Mouse (Mus musculus) forebrain, embryonic 13.5 days (tissue): ENCODE data around the gene Ppef2. TPM values are rescaled to one million over a fixed set of nuclear protein-coding genes. Genes with fewer than 3 reads are reported as not detected.

Experiments used
- ATAC-seq: fragments of 200-750 bp; cut with Nextera tagmentation; 2 replicates; pipeline ENCODE4 v1.8.0; 2017
- H3K27ac ChIP-seq: fragments of 300-500 bp; sonication (generic); 2 replicates; pipeline ENCODE4 v1.5.1; 2015; ENCODE audit warnings: inconsistent platforms, mild to moderate bottlenecking, moderate library complexity
- H3K27me3 ChIP-seq: fragments of 300-500 bp; sonication (generic); 2 replicates; pipeline ENCODE4 v1.6.1; 2015; ENCODE audit warnings: mild to moderate bottlenecking, inconsistent platforms
- H3K36me3 ChIP-seq: fragments of 300-500 bp; sonication (generic); 2 replicates; pipeline ENCODE4 v1.6.1; 2015; ENCODE audit warnings: mild to moderate bottlenecking, inconsistent platforms; ENCODE audit not compliant: poor library complexity, severe bottlenecking
- H3K4me1 ChIP-seq: fragments of 300-500 bp; sonication (generic); 2 replicates; pipeline ENCODE4 v1.6.1; 2015; ENCODE audit warnings: inconsistent platforms
- H3K4me2 ChIP-seq: fragments of 300-500 bp; sonication (generic); 2 replicates; pipeline ENCODE4 v1.6.1; 2015; ENCODE audit warnings: inconsistent platforms, mild to moderate bottlenecking, moderate library complexity
- H3K4me3 ChIP-seq: fragments of 300-500 bp; sonication (generic); 2 replicates; pipeline ENCODE4 v1.5.1; 2015; ENCODE audit warnings: mild to moderate bottlenecking, inconsistent platforms
- H3K9ac ChIP-seq: fragments of 300-500 bp; sonication (generic); 2 replicates; pipeline ENCODE4 v1.6.1; 2015; ENCODE audit warnings: mild to moderate bottlenecking, inconsistent platforms
- H3K9me3 ChIP-seq: fragments of 300-500 bp; sonication (generic); replicated peaks from 2 replicates; pipeline ENCODE4 v1.6.1; 2016; ENCODE audit warnings: inconsistent platforms
- WGBS: fragments of 180-500 bp; shearing (Covaris S2); methylation state at CpG from one replicate; pipeline ENCODE4 v1.1.7; 2015; 5-methylcytosine and 5-hydroxymethylcytosine counted together
- polyA plus RNA-seq: library from polyadenylated mRNA; unstranded; fragments of >200 nt; fragmentation: Nextera tagmentation; extraction: Ambion mirVana; gene quantifications from 2 replicates; pipeline ENCODE4 v1.2.1, GENCODE M21; 2015

Ppef2 gene
- polyA plus RNA-seq, 1 experiment from 2014 or later: not detected

GRCm38 (mm10) chr5:92263761-92264359 is 7.8 kb upstream of the Ppef2 start:
- peak overlapping the region; percentile 54 for H3K27ac ChIP-seq
- no peaks in the 10 kb centered on the region for H3K36me3 ChIP-seq
- no peak overlapping the region for H3K4me3 ChIP-seq
- no peak overlapping the region for H3K4me2 ChIP-seq
- H3K9ac ChIP-seq: no peak overlapping the region
- WGBS: 2% methylated on average over 4 of the region's 4 CpGs
- no peaks in the 10 kb centered on the region for H3K27me3 ChIP-seq
- no peaks in the 10 kb centered on the region for H3K9me3 ChIP-seq
- peak; percentile 90 for ATAC-seq
- H3K4me1 ChIP-seq: peaks cover 14% of the 10 kb centered on the region

DNA sequence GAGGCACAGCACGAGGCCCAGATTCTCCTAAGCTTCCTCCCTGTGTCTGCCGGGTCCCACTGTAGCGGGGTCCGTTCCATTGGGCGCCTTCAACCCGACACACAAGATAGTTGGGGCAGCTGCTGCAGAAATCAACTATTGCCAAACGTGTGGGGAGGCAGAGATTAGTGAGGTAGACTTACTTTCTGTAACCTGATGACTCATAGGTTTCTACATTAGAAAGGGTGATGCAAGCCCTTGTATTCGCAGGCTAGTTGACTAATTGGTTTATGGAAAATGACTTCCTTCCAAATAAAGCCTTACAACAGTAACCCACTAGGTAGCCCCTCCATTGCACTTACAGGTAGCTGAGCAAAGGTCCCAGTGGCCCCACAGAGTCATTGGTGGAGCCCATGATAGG is 6.6 kb upstream of the Ppef2 start:
- no peaks in the 10 kb centered on the region for H3K9me3 ChIP-seq
- no peaks in the 10 kb centered on the region for H3K27me3 ChIP-seq
- H3K27ac ChIP-seq: no peak overlapping the region
- H3K4me2 ChIP-seq: no peak overlapping the region
- H3K4me1 ChIP-seq: peaks cover 14% of the 10 kb centered on the region
- H3K9ac ChIP-seq: no peak overlapping the region
- H3K36me3 ChIP-seq: no peaks in the 10 kb centered on the region
- no peak overlapping the region for H3K4me3 ChIP-seq
- 89% methylated on average over 8 of the region's 8 CpGs for WGBS
- ATAC-seq: no peak

GRCm38 (mm10) chr5:92254476-92254875 is 1.6 kb downstream of the Ppef2 start:
- Histone ChIP-seq H3K9ac (no peak overlapping the region), H3K4me1 (peaks cover 7% of the 10 kb centered on the region)

GRCm38 (mm10) chr5:92252797-92253343 is 3.2 kb downstream of the Ppef2 start:
- no peak overlapping the region for H3K27ac ChIP-seq
- no peaks in the 10 kb centered on the region for H3K36me3 ChIP-seq
- H3K4me1 ChIP-seq: peaks cover 7% of the 10 kb centered on the region
- peak; percentile 75 for ATAC-seq
- no peak overlapping the region; the same call in 1 of the 2 replicates for H3K9ac ChIP-seq
- H3K4me2 ChIP-seq: peak overlapping the region; percentile 46
- H3K27me3 ChIP-seq: no peaks in the 10 kb centered on the region
- no peaks in the 10 kb centered on the region for H3K9me3 ChIP-seq
- H3K4me3 ChIP-seq: peak overlapping the region; percentile 8
- WGBS: 14% methylated on average over 18 of the region's 18 CpGs

More at GRCm38 (mm10) chr5:92254476-92254875, 1.6 kb downstream of the Ppef2 start:
- no peaks in the 10 kb centered on the region for H3K36me3 ChIP-seq
- H3K9me3 ChIP-seq: no peaks in the 10 kb centered on the region
- no peak overlapping the region for H3K27ac ChIP-seq
- no peaks in the 10 kb centered on the region for H3K27me3 ChIP-seq
- ATAC-seq: no peak
- WGBS: 82% methylated on average over 6 of the region's 6 CpGs
- no peak overlapping the region for H3K4me3 ChIP-seq
- no peak overlapping the region for H3K4me2 ChIP-seq

DNA sequence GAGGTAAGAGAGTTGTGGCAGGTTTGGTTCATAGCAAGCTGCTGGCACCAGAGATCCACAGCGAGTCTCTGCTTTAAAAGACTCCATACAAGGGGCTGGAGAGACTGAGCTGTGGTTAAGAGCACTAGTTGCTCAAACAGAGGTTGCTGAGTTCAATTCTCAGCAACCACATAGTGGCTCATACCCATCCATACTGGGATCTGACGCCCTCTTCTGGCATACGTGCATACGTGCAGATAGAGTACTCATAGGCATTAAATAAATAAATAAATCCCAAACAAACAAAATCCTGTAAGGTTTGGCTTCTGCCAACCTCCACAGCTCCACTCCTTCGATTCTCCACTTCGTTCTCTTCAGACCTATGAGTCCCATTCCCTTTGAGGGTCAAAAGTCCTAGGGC is 4.0 kb downstream of the Ppef2 start:
- no peak for ATAC-seq
- H3K9me3 ChIP-seq: no peaks in the 10 kb centered on the region
- no peaks in the 10 kb centered on the region for H3K36me3 ChIP-seq
- H3K27me3 ChIP-seq: no peaks in the 10 kb centered on the region
- H3K4me1 ChIP-seq: peaks cover 7% of the 10 kb centered on the region
- no peak overlapping the region for H3K4me2 ChIP-seq
- no peak overlapping the region for H3K9ac ChIP-seq
- H3K4me3 ChIP-seq: no peak overlapping the region
- no peak overlapping the region for H3K27ac ChIP-seq
- 96% methylated on average over 6 of the region's 6 CpGs for WGBS

- Histone ChIP-seq H3K4me3 (no peak overlapping the region), H3K4me1 (0 out of 2 replicates have a peak, but pooled peaks cover 2% of the 10 kb centered on the region), H3K36me3 (no peaks in the 10 kb centered on the region), H3K9me3 (no peaks in the 10 kb centered on the region), H3K4me2 (no peak overlapping the region), H3K9ac (no peak overlapping the region), H3K27me3 (no peaks in the 10 kb centered on the region), H3K27ac (no peak overlapping the region)
- WGBS: 89% methylated on average over 11 of the region's 11 CpGs
- ATAC-seq: no peak
These were observed 7.5 kb downstream of the Ppef2 start for GRCm38 (mm10) chr5:92248614-92249013.

DNA sequence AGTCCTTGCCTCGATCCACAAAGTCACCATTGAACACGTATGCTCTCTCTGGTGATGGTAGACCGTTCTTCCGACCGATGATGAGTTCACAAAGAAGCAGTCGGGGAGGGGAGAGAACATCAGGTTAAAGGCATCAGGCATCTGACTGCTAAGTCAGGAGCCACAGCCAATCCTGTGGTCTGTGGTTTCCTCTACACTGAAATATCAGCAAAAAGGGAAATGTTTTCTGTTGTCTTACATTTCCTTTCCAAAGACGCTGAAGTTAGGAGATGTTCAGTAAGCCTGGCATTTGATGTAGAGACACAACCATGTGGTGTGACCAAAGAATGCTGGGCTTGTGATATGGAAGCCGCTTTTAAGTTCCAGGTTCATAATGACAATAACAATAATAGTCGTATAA is 10.6 kb downstream of the Ppef2 start:
- no peaks in the 10 kb centered on the region for H3K4me1 ChIP-seq
- H3K27ac ChIP-seq: no peak overlapping the region
- no peak overlapping the region for H3K9ac ChIP-seq
- H3K27me3 ChIP-seq: no peaks in the 10 kb centered on the region
- 94% methylated on average over 9 of the region's 9 CpGs for WGBS
- no peaks in the 10 kb centered on the region for H3K9me3 ChIP-seq
- H3K36me3 ChIP-seq: no peaks in the 10 kb centered on the region
- no peak overlapping the region for H3K4me2 ChIP-seq
- no peak for ATAC-seq
- H3K4me3 ChIP-seq: no peak overlapping the region

DNA sequence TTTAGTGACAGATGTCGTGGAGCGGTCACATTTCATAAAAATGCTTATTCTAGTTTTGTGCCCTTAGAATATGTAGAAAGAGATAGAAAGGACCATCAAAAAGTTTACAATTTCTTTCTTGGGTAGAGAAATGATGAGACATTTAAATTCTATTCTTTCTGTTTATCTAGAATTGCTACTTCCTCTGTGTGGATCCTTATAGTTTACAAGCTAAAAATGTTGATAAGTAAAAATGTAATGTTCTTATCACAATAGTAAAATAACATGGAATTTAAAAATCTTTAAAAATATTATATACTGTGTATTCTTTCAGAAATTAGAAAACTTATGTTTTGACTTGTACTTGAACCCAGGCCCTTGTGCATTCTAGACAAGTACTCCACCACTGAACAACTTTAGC is 11.2 kb downstream of the Ppef2 start:
- Histone ChIP-seq H3K9me3 (no peaks in the 10 kb centered on the region), H3K4me2 (no peak overlapping the region), H3K27me3 (no peaks in the 10 kb centered on the region), H3K4me3 (no peak overlapping the region), H3K9ac (no peak overlapping the region), H3K27ac (no peak overlapping the region), H3K36me3 (no peaks in the 10 kb centered on the region), H3K4me1 (no peaks in the 10 kb centered on the region)
- WGBS: 97% methylated on average over 2 of the region's 2 CpGs
- no peak for ATAC-seq

GRCm38 (mm10) chr5:92240769-92241168 is 15.3 kb downstream of the Ppef2 start:
- WGBS: 81% methylated on average over 12 of the region's 12 CpGs
- Histone ChIP-seq H3K4me2 (no peak overlapping the region), H3K27me3 (no peaks in the 10 kb centered on the region), H3K4me3 (no peak overlapping the region), H3K9me3 (no peaks in the 10 kb centered on the region), H3K4me1 (no peaks in the 10 kb centered on the region), H3K9ac (no peak overlapping the region), H3K36me3 (no peaks in the 10 kb centered on the region), H3K27ac (no peak overlapping the region)
- ATAC-seq: peak; percentile 56; the same call in 1 of the 2 replicates

GRCm38 (mm10) chr5:92239333-92240232 is 16.5 kb downstream of the Ppef2 start:
- no peak overlapping the region; the same call in 1 of the 2 replicates for H3K4me2 ChIP-seq
- WGBS: 46% methylated on average over 29 of the region's 29 CpGs

GRCm38 (mm10) chr5:92234939-92235557 is 21.0 kb downstream of the Ppef2 start:
- no peaks in the 10 kb centered on the region for H3K27me3 ChIP-seq
- whole genome bisulfite sequencing: 84% methylated on average over 5 of the region's 5 CpGs
- ATAC-seq: no peak

More at GRCm38 (mm10) chr5:92239333-92240232, 16.5 kb downstream of the Ppef2 start:
- H3K36me3 ChIP-seq: no peaks in the 10 kb centered on the region
- no peaks in the 10 kb centered on the region for H3K9me3 ChIP-seq
- no peaks in the 10 kb centered on the region for H3K4me1 ChIP-seq
- no peak overlapping the region for H3K9ac ChIP-seq
- peak; percentile 79 for ATAC-seq
- no peak overlapping the region for H3K27ac ChIP-seq
- no peak overlapping the region for H3K4me3 ChIP-seq
- H3K27me3 ChIP-seq: no peaks in the 10 kb centered on the region

GRCm38 (mm10) chr5:92233366-92233765 is 22.7 kb downstream of the Ppef2 start:
- no peak for ATAC-seq
- no peak overlapping the region for H3K27ac ChIP-seq

More at GRCm38 (mm10) chr5:92234939-92235557, 21.0 kb downstream of the Ppef2 start:
- Histone ChIP-seq H3K9ac (no peak overlapping the region), H3K4me3 (no peak overlapping the region), H3K9me3 (no peaks in the 10 kb centered on the region), H3K27ac (no peak overlapping the region), H3K4me2 (no peak overlapping the region), H3K4me1 (no peaks in the 10 kb centered on the region), H3K36me3 (no peaks in the 10 kb centered on the region)

More at GRCm38 (mm10) chr5:92233366-92233765, 22.7 kb downstream of the Ppef2 start:
- H3K36me3 ChIP-seq: no peaks in the 10 kb centered on the region
- no peaks in the 10 kb centered on the region for H3K27me3 ChIP-seq
- H3K9ac ChIP-seq: no peak overlapping the region
- no peak overlapping the region for H3K4me2 ChIP-seq
- H3K4me3 ChIP-seq: no peak overlapping the region
- 87% methylated on average over 4 of the region's 4 CpGs for WGBS
- H3K4me1 ChIP-seq: no peaks in the 10 kb centered on the region
- H3K9me3 ChIP-seq: no peaks in the 10 kb centered on the region
